Mouse (Mus musculus): ENCODE measurements at regions not wholly inside any gene's neighbourhood (a gene's known extent, or its start where the extent isn't known, plus 50 kb on each side); places are given as distances from the start of the nearest gene placed in this dataset.

GRCm38 (mm10) chr12:39033982-39034381 lies 254.8 kb downstream of the Etv1 start:
- TF ChIP-seq POLR2A (IDR thresholded peaks at IDR 0.05; ENCODE audit: borderline replicate concordance, control insufficient read depth, low read depth, low read length), result no peak
- no peak for TF ChIP-seq CTCF (IDR thresholded peaks at IDR 0.05; ENCODE audit: control insufficient read depth, insufficient read depth, low read length)
